Mouse (Mus musculus) thymus, postnatal 4 days (tissue): ENCODE measurements around the gene Mrgprx2.
"Not testable (repeated sequence)": the region's sequence is repeated elsewhere in the genome, so short reads cannot be mapped to it uniquely, and the experiment has no call there.

Source experiments
- DNase-seq: peaks from one replicate; pipeline ENCODE4 v3.0.0; 2021

The Mrgprx2 gene

GRCm38 (mm10) chr7:48499221-48499620, at the start of gene Mrgprx2:
Gene Mrgprx2 (minus strand): TSS chr7:48499321.
- DNase-seq: no peak

- DNase-seq: no peak
These were observed 42.9 kb downstream of the Mrgprx2 start, which contains the start of gene Mrgprb1 for GRCm38 (mm10) chr7:48456242-48456641. Gene Mrgprb1 (minus strand): TSS chr7:48456342.

DNA sequence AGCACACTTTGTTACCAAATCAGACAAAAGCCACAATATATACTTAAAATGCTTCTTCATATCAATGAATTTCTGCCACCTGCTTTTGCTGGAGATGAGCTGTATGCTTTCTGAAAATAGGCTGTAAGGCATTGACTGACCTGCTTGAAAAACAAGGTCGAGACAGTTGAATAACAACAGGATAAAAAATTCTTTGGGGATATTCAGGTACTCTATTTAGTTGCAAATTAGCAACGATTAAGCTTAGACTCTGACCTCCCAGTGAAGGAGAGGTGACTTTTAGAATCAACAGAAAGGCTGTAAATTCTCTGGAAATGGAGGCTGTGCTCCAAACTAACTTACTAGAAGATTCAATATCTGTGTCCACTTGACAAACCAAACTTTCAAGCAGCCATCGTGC, 62.5 kb downstream of the Mrgprx2 start:
- DNase-seq: no peak

DNA sequence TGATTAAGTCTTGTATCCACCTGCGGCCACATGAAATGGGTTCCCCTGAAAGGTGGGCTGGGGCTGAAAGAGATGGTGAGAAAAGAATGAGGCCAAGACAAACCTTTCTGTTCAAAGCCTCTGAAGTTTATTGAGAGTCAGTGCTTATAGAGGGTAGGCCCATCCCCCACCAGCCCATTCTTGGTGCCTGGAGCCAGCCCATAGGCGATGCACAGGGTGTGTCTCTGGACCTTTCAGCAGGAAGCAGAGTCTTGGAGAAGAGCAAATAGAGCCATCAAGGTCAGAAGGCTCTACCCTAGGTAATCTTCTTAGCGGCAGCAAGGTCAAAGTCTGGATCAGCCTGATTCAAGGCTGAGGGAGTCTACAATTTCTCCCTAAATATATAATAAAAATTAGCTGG, 63.2 kb downstream of the Mrgprx2 start:
- DNase-seq: not testable (repeated sequence)
